Mouse (Mus musculus): ENCODE results near the gene Tbxas1.

DNA sequence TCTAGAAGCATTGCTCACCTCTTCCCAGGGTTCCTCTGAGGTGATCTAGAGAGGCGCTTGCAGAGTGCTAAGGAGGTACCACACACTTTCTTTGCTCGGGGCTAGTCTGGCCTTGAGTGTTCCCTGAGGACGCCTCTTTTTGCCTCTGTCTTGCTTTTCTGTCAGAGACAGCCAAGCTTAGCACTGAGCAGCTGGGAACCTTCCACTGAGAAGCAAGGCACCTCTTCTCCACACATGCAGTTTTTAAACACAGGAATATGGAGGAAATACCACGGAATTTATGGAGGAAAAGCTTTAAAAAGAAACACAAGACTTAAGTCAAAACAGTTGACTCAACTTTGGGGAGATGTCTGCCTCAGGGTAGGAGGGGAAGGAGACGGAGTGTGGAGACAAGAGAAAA is 40.6 kb downstream of the Tbxas1 start:
- TF ChIP-seq CTCF (IDR thresholded peaks at IDR 0.05; ENCODE audit: low read depth) (no peak), EP300 (IDR thresholded peaks at IDR 0.05; ENCODE audit: low read depth) (no peak)

All from liver, embryonic 14.5 days (tissue).